Mouse (Mus musculus) cerebellum, postnatal 36 days (tissue): Measurements from ENCODE around the gene Rpia.
"Not testable (repeated sequence)": the region's sequence is repeated elsewhere in the genome, so short reads cannot be mapped to it uniquely, and the experiment has no call there.

Experiments used
- DNase-seq, 2 experiments: peaks; one replicate each; pipeline ENCODE4 v3.0.0; 2021 to 2022; ENCODE audit warnings: mixed read lengths in 2 of 2

Gene Rpia

DNA sequence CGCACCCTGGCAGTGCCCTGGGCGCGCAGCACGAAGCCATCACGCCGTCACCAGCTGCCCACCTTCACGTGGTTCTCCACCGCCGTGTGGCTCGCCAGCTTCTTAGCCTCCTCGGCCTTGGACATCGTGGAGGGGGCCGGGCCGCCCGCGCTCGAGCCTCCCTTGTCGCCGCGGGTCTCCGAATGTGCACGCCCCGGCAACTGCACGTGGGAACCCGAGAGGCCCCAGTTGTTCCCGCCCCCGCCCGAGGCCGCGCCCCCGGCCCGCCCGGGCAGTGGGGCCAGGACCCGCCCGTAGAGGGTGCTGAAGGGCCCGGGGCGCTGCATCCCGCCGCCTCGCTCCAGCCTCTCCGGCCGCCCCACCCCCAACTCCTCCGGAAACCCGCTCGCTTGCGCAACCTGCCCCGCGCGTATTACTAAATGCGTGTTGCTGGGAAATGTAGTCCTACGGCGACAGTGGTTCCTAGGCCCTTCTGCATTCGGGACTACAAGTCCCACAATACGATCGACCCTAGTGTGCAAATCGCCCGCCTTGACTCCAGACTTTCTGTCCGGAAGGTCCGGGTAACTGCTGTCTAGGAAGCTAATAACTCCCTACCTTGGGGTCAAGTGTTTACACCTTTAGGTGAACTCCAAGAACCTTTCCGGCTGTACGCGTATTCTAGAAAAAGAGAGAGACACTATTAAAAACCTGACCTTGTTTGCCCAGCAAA is at the start of gene Rpia:
Rpia (minus strand) TSS at position 409 of the 712 bp plus-strand sequence.
- peak; percentile 94 to 95 for DNase-seq

DNA sequence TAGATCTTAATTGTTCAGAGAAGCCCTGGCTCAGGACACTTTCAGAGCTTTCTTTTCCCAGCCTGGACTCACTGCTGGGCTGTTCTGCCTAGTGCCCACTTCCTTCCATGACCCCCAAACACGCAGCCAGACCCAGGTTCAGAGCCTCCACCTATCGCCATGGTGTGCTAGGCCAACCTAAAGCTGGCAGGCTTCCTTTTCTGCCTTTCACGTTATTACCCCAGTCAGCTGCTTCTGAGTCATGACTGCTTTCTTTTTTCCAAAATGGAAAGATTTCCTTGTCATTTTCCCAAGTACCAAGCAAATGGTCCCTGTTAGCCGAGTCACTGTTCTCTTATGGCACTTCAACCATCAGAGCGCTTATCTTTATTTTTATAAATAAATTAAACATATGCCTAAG is 48.2 kb upstream of the Rpia start:
- no peak for DNase-seq

DNA sequence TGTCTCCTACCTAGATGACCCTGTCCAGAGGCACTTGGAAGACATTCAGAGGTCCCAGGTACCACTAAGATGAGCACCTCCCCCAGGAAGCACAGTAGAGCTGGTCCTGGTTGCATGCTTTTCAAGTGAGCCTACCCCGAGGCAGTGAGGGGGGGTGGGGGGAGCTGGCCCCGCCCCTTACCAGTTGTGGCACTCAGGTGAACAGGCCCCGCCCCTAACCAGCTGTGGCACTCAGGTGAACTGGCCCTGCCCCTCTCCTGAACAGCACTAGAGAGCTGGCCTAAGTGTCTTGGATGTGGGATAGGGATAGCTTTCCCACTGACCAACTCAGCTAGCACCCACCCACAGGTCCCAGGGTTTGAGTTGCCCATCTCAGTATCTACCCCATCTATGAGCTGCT is 46.5 kb upstream of the Rpia start:
- DNase-seq = no peak

DNA sequence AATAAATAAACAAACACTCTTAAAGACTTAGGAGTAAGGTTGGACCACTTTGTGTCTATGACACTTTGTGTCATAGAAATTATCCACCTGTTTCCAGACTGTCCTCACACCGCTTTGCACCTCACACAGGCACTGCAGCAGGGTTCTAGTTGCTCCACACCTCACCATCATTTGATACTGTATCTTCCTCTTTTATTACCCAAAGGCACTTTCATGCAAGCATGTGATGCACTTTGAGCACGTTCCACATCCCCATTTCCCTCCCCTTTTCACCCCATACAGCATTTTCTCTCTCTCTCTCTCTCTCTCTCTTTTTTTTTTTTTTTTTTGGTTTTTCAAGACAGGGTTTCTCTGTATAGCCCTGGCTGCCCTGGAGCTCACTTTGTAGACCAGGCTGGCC is 45.3 kb upstream of the Rpia start:
- DNase-seq = no peak

DNA sequence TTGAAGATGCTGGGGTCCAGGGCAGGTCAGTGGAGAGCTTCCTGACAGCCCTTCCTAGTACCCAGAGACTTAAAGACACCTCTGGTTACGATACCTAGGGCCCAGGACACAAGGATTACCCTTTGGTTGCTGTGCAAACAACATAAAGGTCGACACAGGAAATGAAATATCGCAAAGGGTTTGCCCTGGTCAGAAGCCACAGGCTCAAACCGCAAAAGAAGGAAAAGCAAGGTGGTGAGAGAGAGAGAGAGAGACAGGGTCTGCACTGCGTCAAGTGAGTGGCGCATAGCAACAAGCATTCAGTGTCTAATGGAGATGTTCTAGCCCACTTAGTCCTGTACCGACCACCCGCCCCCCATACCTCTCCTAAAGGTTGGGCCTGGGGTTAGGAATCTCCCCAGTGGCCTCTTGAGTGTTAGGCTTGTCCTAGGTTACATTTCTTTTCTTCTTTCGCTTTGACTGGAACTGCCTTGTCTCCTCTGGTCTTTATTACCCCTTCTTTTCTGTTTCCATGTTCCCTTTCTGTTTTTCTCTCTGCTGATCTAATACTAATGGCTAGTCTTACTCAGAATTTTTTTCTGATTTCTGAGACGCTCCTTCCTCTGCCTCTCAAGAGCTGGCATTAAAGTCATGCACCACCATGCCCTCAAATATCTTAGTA is 39.3 kb upstream of the Rpia start:
- DNase-seq = no peak

DNA sequence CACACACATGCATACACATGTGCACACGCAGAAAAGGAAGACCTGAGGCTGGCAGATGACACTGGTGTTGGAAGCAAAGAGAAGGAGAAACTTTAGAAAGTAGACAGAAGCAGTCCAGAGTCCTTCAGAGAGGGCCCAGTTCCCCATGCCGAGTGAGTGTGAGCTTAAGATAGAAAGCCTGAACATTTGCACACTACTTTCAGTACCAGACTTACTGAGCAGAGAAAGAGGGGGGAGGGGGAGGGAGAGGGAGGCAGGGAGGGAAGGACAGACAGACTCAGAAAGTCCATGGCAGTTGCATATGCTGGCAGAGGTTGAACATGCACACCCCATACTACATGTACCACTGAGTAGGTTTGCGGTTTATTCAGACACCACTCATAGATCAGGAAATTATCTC is 38.5 kb upstream of the Rpia start:
- DNase-seq = no peak

DNA sequence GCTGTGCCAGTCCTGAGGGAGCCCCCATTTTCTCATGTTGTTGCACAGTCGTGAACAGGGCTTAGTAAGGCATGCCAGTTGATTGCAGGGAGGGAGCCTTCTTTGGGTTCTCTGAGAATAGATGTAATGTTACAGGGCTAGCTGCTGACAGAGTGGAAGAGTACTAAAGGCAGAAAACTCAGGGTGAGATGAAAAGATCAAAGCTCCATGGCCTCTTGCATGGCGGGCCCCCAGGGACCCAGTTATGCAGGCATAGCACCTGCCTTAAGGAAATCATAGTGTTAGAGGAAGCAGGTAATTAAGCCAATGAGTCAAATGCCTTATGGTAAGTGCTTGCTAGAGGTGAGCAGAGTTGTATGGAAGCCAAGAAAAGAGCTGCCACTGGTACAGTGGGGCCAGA is 37.4 kb upstream of the Rpia start:
- DNase-seq = no peak

DNA sequence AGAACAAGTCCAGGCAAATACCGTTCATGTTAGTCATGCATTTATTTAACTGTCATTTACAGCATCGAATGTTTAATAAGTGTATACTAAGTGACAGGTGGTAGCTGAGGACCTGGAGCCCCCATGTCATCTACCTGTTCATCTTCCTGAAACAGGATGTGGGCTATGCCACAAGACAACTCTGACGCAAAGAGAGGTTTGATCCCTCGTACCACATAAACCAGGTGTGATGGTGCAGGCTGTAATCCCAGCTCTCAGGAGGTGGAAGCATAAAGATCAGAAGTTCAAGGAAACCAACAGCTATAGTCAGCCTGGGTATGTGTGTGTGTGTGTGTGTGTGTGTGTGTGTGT is 32.9 kb upstream of the Rpia start:
- DNase-seq = no peak

DNA sequence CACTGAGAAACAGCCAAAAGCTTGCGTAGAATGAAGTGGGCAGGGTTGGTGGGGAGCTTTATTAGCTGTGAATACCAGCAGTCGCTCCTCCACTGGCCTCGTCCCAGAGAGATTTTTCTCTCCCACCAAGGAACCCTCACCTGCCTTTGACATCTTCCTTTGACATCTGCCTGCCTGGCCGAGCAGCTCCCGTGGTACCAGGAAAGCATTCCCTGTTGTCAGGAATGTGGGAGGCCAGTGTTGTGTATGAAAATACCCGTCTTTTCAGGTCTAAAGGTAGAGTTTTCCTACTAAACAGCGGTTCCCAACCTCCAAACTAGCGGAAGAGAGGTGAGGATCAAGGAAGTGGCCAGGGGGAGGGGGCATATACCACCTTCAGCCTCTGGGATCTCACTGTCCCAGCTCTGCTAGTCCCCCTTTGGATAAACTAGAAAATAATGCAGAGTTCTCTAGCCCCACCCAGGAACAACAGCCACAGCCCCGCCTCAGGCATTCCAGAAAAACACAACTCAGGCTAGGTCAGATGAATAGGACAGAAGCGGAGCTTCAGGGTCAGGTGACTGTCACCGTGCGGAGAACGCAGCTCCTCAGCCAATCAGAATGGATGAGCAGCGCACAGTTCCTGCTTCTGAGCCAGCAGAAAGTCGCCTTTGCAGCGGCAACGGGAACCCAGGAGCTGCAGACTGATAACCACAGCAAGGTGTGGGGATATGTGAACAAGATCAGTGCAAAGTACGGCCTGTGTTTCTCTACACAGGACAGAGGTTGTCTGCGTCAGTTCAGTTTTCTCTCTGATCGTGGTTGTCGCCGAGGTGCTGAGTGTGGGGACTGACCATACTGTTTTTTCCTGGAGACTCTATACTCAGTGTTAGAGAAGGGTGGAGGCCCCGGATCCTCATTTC is 32.3 kb upstream of the Rpia start:
- peak; percentile 82 to 83 for DNase-seq

DNA sequence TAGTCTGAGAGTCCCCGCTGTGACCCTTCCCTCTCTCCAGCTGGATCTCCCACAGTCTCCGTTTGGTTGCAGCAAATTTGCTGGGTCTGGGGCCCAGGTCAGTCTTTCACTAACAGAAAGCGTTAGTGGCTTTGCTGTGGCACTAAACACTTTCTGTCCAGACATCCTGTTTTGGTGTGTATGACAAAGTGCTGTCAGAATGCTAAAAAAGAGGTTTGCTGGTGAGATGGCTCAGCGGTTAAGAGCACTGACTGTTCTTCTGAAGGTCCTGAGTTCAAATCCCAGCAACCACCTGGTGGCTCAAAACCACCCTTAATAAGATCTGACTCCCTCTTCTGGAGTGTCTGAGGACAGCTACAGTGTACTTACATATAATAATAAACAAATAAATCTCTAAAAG is 31.2 kb upstream of the Rpia start:
- DNase-seq = not testable (repeated sequence)

DNA sequence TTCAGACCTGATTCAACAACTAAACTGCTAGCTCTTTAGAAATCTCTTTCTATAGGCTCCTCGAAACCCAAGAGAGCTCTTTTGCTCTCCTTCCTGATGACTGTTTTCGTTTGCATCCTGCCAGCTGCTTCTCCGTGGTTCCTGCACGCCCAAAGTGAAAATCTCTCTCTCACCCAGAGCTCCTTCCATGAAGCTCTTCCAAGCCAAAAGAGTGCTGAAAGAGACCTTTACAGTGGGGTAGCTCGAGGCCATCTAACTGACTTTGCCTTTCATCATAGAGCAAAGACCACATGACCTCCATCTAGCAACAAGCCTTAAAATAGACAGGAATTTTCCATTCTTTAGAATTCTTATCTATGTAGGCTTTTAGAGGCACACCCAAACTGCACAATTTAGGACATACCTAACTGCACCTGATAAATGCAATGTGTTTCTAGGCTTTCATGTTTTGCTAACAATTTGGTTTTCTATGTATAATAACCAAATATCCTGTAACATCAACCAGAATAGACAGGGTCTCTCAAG is 30.4 kb upstream of the Rpia start:
- no peak for DNase-seq

DNA sequence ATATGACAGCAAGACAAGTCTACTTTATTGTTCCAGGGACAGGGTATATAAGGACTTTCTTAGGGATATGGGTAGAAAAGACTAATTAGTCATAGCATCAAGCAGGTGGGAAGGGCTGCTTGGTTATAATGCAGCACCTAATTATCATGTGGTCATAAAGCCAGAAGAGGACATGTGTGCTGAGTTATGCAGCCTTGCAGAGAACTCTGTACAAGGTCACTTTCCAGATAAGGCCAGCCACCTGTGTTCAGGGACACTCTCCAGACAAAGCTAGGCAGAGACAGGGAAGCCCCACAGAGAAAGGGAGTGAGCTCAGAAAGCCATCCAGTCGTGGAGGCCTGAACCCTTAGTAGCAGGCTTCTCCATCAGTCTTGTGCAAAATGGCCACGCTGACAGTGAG is 29.5 kb upstream of the Rpia start:
- no peak for DNase-seq

DNA sequence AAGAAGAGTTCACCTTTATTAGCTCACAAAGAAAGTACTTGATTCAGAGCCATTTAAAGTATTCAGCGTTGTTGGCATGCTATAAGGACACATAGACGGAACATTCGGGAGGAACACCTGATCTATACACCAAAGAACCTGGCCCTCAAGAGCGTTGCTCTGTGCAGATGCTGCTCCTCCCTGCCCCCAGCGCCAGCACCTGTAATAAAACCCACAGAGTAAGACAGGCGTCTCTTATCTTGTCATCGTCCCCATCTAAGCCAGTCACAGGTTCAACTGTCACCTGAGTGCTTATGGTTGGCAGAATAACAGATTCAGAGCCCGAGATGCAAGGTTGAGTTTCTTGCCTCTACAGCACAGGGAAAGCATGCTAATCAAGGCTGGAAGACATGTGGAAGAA is 23.4 kb upstream of the Rpia start:
- DNase-seq = no peak

DNA sequence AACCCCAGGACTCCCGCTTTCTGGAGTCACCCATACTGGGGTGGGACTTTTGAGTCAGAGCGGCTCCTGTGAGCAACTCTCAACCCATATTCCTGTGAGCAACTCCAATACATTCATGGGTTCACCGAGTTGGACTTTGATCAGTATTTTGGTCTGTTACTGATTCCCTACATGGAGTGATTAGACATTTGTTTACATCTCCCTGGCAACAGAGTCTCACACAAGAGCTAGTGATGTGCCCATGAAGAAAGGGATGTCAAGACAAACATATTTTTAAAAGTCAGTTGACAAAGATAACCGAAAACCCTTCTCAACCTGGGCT is 22.6 kb upstream of the Rpia start:
- no peak for DNase-seq

DNA sequence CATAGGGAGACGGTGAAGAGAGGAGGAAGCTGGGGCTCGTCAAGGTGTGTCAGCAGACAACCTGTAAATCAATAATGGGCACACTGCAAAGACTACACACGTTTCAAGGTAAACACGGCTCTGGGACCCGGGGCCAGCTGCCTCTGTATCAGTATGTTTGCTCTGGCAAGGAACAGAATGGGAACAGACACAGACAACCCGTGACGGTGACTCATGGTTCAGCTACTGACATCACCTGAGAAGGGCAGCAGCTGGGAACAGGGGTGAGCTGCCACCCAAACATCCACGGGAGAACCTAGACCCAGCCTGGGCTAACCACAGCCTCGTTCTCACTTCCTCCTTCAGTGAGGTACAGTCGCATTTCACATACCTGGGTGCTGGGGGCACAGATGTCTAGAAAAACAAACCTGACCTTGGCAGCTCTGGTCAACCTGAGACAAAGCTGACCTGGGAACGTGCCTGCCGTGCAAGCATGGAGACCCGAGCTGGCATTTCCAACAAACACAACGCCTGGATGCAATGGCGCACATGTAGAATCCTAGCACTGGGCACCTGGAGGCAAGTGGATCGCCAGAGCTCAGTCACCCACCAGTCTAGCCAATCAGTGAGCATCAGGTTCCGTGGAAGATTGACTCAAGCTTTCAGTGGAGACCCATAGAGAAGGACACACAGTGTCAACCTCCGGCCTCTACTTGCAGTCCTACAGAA is 22.0 kb upstream of the Rpia start:
- no peak for DNase-seq

DNA sequence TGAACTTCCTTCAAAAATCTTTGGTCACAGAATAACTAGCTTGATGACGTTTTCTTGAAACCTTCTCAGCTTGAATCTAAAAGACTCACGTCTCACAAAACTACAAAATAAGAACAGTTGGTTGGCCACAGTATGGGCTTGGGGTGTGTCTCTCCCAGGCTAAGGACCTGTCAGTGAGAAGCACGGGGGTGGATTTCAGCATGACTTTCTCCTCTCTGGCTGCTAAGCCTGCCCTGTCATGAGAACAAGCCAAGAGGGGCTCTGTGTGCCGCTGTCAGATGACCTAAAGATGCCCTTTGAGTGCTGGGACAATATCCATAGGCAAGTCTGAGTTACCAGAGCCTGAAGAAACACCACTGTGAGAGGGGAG is 20.5 kb upstream of the Rpia start:
- no peak for DNase-seq

DNA sequence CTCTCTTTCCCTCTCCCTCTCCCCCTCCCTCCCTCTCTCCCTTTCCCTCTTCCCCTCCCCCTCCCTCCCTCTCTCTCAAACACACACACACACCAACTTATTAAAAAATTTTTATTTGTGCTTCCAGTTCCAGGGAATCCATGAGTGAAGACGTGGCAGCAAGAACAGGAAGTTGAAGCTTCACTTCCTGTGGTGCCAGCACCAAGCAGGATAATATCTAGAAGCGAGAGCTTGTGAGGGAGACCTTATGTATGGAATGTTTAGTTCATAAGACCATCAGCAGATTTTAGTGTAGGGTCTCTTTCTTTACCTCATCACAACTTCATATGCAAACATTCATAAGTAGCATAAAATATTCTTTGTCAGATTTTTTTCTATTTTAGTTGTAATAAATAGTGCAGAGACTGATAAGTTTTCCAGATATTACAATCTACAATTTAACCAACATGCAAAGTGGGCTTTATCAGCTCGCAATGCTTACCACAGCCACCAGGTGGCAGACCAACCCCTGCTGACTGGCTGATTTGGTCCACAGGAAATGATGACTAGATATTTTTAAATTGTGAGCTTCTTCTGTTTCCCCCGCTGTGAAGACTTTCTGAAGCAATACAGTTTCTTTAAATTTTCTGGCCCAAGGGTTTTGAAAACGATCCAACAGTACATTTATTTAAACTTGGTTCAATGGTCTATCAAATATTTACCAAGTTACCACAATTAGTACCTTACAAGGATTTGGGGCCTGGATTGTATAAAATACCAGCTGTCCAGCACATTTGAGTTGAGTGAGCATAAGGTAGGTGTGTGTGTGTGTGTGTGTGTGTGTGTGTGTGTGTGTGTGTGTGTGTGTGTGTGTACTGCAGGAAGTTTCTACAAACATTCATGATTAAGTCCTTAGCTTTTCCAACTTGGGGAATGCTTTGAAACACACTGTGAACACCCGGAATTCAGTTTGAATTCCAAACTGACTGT is 19.8 kb upstream of the Rpia start:
- peak; percentile 83 to 88 for DNase-seq

DNA sequence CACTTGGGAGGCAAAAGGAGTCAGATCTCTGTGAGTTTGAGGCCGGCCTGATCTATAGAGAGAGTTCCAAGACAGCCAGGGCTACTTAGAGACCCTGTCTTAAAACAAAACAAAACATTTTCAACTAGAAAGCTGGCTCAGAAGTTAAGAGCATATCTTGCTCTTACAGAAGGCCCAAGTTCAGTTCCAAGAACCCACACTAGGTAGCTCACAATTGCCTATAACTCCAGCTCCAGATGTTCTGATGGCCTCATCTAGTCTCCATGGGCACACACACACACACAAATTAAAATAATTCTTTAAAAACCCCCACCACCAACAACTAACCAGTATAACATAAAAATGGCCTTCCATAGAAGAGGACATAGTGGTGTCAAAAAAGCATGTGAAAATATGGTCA is 18.5 kb upstream of the Rpia start:
- no peak for DNase-seq

DNA sequence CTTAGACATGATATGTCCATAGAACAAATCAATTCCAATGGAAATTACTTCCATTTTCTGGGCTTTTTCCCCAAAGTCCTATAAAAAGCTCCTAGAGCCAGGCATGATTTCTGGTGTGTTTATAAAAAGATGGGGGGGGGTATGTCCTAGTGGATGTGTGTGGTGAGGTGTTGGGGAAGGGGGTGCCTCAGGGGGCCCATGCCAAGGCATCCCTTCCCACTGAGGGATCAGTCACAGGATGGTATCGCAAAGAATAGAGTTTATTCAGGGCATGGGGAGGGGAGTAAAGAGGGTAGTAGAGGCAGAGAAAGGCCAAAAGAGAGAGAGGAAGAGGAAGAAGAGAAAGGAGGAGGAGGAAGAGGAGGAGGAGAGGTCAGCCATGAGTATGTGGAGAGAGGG is 14.5 kb upstream of the Rpia start:
- DNase-seq = no peak

DNA sequence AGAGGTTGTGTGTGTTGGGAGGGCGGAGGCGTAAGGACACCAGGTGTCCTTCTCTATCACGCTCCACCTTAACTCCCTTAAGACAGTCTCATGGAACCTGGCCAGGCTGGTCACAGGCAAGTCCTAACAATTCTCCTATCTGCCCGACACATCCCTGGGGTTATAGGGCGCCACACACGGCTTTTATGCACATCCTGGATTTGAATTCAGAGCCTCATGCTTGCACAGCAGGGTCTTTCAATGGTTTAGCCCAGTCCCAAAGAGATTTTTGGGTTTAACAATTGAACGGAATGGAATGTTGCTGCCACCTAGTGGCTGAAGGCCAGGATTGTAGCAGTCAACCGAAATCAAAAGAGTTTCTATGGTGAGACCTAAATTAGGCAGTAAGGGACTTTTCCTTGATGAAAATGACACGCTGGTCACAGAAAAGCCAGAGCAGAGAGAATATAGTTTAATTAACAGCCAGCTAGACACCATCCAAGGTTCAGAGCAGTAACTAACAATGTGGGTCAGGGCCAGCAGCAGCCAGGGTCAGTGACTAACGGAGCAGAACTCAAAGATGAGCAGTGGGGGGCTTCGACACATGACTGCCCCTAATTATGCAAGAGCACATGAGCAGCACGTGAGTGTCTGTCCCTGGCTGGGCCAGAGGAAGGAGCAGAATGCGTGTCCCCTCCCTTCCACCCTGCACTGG is 13.9 kb upstream of the Rpia start:
- DNase-seq = peak; percentile 62 to 80

DNA sequence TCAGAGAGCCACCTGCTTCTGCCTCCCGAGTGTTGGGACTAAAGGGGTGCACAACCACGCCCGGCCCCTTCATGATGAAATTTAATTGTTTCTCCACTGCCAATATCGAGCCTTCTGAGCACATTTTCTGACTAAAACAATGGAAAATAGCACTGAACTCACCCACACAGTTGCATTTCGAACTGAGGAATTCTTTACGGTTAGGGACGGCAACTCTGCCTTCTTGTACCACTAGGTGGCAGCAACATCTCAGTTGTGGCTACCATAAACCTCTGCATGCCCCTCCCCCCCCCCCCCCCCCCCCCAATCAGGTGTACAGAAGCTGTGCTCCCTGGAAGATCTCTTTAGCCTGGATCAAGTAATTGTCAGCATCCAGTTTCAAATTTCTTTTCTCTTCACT is 13.2 kb upstream of the Rpia start:
- DNase-seq = peak; percentile 70 to 76
